Mouse (Mus musculus): Measurements from ENCODE around the gene Nipsnap2. TPM values are rescaled to one million over a fixed set of nuclear protein-coding genes. Genes with fewer than 3 reads are reported as not detected.
"Not testable (repeated sequence)": the region's sequence is repeated elsewhere in the genome, so short reads cannot be mapped to it uniquely, and the experiment has no call there.

Nipsnap2 gene
- total RNA-seq (2021), result 10 to 100 TPM; 75.4 to 76.4 TPM

DNA sequence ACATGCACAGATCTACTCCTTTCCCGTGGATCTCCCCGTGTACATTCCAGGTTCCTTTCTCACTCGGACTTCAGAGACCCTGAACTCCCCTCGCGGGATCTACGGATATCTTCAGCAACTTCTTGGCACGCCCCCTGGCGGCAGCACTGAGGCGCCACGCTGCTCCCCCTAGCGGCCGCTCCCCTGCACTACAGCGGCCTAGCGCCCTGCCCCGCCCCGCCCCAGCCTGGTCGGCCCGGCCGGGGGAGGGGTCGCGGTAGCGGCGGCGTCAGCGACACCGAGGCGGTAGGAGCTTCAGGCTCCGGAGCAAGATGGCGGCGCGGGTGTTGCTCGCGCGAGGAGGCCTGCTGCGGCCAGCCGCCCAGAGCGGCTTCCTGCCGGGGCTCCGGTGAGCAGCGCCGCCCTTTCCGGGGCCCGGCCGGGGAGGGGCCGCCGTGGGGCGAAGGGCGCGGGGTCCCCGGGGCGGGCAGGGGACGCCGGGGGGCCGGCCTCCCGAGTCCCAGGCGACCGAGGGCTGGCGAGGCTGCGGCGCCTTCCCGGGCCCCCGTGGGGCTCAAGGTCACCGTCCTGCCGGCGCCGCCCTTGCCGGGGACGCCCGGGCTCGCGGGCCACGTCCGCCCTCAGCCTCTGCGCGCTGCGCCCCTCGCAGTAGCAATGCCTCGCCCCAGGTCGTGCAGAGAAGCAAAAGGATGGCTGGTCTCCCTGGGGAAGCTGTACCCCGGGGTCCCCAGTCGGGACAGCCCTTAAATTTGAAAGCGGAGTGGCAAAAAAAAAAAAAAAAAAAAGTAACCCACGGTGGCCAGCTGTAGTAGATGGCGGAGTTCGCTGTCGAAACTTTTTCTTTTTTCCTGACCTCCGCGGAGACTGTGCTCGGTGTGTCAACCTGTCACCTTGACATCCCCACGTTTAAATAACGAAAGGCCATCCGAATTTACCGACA lies at the start of gene Nipsnap2:
TSS of gene Nipsnap2 (plus strand) at position 230 of the 940 bp plus-strand sequence.
- DNase-seq, result peak; percentile 91 to 94

DNA sequence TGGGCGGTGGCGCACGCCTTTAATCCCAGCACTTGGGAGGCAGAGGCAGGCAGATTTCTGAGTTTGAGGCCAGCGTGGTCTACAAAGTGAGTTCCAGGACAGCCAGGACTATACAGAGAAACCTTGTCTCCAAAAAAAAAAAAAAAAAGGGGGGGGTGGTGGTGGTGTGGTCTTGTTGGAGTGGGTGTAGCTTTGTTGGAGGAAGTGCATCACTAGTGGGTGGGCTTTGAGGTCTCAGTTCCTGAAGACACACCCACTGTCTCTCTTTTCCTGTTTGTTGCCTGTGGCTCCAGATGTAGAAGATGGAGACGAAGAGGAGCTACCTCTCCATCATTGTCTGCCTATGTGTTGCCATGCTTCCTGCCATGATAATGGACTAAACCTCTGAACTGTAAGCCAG lies 39.7 kb upstream of the Nipsnap2 start:
- not testable (repeated sequence) for DNase-seq

DNA sequence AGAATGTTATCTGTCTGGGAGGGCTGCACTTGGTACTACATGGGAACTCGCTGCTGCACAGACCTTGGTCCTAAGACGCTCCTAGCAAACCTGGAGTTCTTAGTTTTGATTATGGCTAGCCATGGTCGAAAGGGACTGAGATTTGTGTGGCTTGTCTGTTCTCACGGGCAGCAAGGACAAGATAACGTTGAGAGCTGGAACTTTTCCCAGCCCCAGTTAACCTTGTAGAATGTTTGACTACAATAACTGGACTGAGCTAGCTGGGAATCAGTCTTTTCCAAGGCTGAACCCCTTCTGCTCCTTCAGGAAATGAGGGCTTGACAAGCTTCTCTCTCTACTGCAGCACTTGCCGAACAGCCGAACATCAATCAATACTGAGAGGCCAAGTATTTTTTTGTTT lies 37.2 kb upstream of the Nipsnap2 start:
- no peak for DNase-seq

DNA sequence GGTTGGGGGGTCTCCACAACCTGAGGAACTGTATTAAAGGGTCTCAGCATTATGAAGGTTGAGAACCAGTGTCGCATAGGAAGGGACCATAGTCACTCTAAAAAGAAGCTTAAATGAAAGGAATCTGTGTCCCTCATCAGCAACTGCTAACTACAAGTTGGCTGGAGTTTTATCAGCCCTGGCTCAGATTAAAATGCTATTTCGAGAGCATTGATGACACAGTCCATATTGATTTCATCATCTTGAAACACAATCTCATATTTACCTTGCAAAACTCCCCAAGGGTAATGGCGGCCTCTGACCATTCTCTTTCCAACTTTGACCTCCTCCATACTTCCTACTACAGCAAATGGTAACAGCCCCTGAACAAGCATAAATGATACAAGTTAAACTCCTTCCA lies 34.3 kb upstream of the Nipsnap2 start:
- DNase-seq, result no peak

DNA sequence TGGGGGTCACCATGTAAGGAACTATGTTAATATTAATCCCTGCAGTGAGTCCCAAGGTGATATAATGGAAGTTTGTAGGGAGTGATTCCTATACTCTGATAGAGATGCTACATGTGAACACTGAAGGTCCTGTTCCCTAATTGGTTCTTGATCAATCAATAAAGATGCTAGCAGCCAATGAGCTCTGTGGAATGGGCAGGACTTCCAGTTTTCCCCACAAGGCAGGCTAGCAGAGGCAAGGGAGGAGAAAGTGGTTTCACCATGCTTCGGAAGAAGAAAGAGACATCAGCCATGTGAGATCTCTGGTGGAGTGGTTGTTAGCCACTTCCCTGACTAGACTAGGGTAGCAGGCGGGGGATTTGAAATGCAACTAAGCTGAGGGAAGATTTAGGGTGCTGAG lies 24.4 kb upstream of the Nipsnap2 start:
- DNase-seq, result no peak

DNA sequence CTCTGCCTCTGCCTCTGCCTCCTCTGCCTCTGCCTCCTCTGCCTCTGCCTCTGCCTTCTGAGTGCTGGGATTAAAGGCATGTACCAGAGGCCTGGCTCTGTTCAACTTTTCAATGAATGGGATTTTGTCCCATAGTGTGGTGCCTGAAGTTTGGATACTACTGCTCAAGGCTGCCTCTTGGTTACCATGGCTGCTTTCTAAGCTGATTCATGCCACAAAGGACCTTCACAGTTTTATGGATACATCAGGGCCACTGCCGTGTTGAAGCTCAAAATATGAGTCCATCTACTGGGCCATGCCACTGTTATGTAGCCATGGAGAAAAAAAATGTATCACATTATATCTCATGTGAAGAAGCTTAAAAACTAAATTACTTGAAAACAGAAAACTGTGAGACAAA lies 23.2 kb upstream of the Nipsnap2 start:
- no peak for DNase-seq

DNA sequence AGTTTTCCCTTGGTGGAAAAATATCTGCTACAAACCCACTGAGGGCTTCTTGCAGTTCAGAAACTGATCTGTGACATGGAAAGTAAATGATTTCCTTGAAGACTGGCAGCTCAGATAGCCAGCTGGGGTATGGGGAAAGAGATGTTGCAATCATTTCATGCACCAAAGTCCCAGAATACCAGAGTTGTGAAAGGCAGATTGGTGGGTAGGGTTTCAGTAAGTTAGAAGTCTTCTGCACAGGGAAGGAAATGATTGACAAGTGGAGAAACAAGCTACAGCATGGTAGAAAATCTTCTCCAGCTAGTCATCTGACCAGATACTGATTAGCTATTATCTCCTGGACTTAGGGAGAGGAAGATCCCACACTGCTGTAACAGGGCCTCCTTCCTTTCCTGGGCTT lies 21.5 kb upstream of the Nipsnap2 start:
- DNase-seq, result no peak

DNA sequence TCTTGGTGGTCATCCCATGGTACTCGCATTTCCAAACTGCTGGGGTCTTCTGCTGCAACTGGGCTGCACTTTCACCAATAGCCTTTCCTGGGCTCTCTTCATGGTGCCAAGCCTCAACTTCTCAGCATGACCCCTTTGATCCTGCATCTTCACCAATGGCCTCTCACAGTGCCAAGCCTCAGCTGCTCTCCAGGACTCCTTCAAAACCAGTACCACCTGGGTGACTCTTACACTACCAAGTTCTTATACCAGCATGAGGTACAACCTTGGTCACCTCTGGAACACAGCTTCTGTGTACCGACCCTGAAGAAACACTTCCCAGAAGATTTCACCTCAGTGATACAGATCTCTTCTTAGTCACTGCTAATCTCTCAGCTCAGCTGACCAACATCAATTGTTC lies 16.5 kb upstream of the Nipsnap2 start, which contains the start of gene Sept14:
TSS of gene Sept14 (minus strand) at position 101 of the 400 bp plus-strand sequence.
- no peak for DNase-seq

DNA sequence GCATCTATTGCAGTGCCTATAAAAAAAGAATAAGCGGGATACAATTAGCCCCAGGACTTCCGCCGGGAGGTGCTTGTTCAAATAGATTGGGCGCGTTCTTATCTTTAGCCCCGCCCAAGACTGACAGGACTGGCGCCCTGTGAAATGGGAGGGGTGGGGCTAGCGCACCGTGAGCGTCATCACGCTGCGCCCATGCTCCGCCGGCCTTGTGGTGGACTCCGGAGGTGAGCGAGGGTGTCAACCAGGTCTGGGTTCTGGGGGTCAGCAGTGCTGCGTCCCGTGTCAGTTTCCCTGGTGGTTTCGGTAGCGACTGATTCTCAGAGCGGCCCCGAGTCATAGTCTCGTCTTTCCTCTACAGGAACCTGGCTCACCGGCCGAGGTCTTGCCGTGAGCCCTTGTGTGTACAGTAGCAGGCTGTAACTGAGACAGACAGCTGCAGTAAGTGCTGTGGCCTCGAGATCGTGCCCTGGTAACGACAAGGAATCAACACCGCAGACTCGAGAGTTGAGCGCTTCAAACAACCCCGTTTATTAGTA lies 9.5 kb upstream of the Nipsnap2 start, which contains the start of gene Mrps17:
TSS of gene Mrps17 (plus strand) at position 172 of the 536 bp plus-strand sequence.
- peak; percentile 86 to 89 for DNase-seq

DNA sequence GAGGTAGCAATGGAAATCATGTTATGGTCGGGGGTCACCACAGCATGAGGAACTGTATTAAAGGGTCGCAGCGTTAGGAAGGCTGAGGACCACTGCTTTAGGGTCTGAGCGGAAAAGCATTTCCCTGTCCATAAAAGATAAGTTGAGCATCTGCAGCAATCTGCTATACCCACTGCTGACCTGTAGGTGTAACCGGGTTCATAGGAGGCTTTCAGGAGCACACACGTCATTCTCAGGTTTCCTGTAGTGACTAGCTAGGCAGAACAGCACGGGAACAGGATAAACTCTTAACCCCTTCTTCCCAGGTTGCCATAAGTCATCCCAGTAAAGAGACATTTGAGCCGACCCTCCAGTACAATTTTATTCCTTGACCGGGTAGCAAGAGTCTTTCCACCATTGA lies 7.8 kb upstream of the Nipsnap2 start:
- no peak for DNase-seq

DNA sequence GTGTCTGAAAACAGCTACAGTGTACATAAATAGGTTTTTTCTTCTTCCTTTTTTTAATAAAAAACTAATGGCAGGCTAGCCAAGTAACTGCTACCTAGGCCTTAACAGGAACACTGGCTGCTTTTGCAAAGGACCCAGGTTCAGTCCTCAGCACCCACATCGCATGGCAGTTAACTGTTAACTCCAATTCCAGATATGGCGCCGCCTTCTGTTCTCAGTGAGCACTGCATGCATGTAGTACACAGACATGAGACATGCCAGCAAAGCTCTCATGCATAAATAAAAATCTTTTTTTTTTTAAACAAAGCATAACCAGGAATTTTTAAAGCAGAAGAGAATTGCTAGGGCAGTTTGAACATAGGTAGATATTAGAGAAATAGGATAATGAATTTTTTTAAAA lies 4.7 kb upstream of the Nipsnap2 start:
- no peak for DNase-seq

DNA sequence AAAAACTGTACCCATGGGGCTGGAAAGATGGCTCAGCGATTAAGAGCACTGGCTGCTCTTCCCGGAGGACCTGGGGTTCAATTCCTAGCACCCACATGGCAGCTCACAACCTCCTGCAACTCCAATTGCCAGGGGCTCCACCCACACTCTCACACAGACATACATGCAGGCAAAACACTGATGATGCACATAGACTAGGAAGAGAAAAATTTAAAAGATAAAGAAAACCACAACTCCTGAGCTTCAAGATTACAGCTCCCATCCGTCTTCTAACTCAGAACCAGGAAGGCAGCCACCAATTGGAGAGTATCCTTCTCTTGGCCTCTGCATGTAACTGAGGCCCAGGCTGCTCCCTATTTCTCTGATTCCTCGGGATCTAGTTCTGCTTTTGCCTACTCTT lies 595 bp upstream of the Nipsnap2 start:
- DNase-seq, result no peak

DNA sequence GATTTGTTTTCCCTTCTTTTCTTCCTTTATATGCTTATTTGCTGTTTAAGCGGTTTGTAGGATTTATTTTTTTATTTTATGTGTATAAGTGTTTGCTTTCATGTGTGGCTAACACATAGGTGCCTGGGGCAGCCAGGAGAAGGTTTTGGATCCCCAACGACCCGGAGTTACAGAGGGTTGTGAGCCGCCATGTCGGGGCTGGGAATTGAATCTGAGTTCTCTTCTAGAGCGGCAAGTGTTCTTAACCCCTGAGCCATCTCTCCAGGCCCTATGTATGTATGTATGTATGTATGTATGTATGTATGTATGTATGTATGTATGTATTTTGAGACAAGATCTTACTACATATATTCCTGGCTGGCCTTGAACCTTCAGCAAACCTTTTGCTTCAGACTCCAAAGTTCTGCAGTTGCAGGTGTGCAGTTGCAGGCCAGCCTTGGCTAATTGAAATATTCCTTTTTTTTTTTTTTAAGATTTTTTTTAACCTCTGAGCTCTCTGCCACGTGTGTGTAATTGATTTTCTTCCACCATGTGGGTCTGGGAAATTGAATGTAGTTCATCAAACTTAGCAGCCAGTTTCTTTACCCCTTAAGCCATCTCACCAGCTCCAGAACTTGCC lies 1.0 kb downstream of the Nipsnap2 start:
- DNase-seq, result no peak

DNA sequence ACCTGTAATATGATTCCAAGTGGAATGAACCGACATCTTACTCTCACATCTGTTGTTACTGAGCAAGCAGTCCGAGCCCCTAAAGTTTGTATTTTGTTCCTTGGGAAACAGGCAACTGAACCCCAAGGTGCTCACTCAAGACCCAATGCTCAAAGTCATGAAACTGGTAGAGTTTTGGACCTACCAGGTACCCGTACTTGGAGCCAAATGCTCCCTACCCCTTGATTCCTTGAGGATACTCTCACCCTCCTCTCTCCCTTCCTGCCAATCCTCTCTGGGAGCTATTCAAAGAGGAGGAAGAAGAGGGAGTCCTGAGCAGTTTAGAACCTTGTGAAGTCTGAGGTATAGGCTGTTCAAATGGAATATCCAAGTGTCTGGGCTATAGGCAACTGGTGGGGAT lies 1.9 kb downstream of the Nipsnap2 start:
- no peak for DNase-seq

DNA sequence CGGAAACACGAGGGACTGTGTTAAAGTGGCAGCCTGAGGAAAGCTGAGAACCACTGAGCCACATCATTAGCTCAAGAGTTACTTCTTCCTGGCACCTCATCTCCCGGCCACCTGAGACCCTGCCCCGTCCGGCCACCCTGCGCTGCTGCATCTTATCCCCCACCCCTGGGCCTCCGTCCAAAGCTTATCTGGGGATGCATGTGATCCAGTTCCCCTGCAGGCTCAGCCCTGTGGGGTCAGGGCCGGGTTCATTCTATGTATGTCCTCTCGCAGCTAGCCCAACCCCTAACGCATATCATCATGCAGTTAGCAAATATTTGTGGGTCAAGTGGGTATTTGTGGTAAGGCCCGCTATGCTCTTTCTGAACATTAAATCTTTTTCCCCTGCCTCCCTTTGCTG lies 4.4 kb downstream of the Nipsnap2 start:
- DNase-seq, result no peak

DNA sequence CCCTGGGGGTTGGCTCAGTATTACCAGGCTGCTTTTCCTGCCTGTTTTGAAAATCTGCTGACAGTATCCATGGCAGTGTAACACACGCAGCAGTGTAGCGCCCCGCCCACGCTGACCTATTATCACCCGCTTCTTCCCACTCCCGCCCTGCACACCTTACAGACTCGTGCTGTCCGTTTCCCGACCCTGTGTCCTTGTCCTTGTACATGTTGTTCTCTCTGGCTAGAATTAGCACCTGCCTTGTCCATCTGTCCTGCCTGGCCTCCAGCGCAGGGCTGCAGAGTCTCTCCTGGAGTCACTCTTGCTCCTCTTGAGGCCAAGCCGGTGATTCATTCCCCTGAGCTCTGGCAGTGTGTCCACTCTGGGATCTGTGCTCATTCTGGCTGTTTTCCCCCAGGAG lies 5.5 kb downstream of the Nipsnap2 start:
- no peak for DNase-seq

DNA sequence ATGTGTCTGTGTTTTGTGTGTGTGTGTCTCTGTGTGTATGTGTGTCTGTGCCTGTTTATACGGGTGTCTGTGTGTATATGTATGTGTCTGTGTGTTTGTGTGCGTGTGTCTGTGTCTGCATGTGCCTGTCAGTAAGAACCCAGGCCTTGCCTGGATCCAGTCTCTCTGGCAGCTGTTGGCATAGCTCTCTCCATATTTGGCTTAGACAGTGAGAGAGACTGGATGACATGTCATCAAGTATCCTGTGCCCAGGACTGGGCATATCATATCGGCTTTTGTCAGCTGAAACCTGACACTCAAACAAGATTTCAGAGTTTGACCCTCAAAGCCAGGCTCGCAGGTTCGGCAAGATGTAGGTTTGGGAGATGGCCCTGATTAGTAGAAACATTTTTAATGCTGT lies 6.2 kb downstream of the Nipsnap2 start:
- DNase-seq, result no peak

DNA sequence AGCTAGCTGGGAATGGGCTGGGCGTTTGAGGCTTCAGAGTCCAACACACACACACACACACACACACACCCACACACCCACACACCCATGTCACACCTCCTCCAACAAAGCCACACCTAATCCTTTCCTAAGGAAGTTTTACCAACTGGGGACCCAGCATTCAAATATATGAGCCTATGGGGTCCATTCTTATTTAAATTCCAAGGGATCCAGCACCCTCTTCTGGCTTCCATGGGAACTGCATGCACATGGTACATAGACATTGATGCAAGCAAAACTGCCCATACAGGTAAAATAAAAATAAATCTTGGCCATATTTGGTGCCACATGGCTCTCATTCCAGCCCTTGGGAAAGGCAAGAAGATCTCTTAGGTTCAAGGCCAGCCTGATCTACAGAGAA lies 16.1 kb downstream of the Nipsnap2 start:
- no peak for DNase-seq

DNA sequence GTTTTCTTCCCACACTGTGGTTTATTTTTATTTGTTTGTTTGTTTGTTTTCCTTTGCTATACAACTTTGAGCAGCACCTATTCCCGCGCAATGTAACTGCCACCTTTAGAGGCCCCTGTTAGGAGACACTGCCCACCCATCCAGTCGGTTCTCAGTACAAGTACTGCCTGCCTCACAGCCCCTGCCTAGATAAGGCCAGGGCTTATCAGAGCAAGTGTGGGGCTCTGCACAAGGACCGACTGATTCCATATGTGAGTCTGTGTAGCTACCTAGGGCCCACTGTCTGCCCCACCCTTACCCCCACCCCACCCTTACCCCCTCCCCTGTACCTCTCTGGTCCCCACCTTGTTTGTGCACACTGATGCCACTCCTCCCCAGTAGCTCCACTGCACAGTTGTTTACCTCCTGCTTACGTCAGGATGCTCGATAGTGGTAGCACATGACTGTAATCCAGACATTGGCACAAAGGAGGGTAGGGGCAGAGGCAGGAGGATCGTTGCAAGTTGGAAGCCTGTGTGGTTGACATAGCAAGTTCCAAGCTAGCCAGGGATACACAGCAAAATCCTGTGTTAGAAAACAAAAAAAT lies 18.1 kb downstream of the Nipsnap2 start:
- no peak for DNase-seq

DNA sequence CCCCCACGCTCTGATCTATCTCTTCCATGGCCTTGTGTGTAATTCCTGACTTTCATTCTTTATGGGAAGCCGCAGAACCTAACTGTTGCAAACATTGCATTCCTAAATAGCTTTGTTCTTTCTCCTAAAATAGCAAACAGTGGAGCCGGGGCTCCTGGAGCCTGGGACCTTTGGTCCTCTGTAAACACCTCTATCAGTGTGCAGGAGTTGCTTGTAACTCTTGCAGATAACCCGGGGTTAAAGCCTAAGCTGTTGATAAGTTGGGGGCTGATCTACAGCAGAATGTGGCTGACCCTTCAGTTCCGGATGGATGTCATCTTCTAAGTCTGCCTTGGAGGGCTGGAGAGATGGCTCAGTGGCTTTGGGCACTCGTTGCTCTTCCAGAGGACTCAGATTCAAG lies 19.2 kb downstream of the Nipsnap2 start:
- DNase-seq, result no peak

DNA sequence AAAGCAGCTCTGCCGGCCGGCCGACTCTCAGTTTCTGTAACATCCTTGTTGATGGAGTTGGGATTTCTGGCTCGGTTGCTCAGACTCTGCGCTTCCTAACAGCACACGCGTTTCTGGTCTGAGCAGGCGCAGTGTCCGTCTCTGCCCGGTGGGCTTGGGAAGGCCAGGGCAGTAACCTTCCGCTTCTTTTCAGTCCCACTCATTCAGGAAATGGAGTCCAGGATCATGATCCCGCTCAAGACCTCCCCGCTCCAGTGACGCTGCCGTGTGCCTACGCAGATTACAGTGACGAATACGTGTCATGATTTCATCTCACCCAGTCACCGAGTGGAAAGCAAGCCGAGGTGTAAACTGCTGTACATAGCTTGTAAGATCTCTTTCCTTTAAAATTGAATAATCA lies 32.0 kb downstream of the Nipsnap2 start:
- no peak for DNase-seq

DNA sequence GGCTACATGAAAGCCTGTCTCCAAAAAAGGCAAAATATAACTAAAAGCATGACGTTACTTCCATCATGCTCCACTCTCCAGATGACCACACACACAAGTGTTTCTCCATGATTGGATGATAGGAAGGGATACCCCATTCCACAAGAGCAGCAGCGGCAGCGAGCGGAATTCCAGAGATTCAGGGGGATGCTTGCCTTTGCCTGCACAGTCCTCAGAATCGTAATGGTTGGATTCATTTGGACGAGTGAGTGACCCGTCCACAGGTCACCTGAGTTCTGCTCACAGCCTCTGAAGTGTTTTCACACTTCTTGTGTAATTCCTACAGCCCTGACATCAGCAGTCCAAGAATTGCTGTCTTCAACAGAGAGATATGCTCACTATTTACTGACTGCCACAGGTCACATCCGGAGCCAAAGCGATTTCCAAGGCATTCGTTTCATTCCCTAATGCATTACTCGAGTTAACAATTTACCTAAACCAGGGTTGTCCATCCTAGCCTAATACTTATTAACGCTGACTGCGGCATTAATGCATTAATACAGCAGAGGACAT lies 35.1 kb downstream of the Nipsnap2 start:
- DNase-seq, result no peak

Data from layer of hippocampus, postnatal 36 days (tissue).